Mouse (Mus musculus) intestine, postnatal 0 days (tissue): ENCODE results near the gene Olfr145. TPM values are rescaled to one million over a fixed set of nuclear protein-coding genes. Genes with fewer than 3 reads are reported as not detected.

ENCODE experiments used
- ATAC-seq: fragments of 200-750 bp; cut with Nextera tagmentation; 2 replicates; pipeline ENCODE4 v1.8.0; 2017; ENCODE audit warnings: mild to moderate bottlenecking, moderate TSS enrichment, moderate library complexity
- H3K27ac ChIP-seq: fragments of 300-500 bp; sonication (generic); 2 replicates; pipeline ENCODE4 v1.5.1; 2014; ENCODE audit warnings: mild to moderate bottlenecking, low read depth, low read length, moderate library complexity
- H3K27me3 ChIP-seq: fragments of 300-500 bp; sonication (generic); replicated peaks from 2 replicates; pipeline ENCODE4 v1.6.1; 2014; ENCODE audit warnings: low read length, mixed read lengths; ENCODE audit not compliant: control insufficient read depth, insufficient read depth
- H3K36me3 ChIP-seq: fragments of 300-500 bp; sonication (generic); 2 replicates; pipeline ENCODE4 v1.6.1; 2014; ENCODE audit warnings: mild to moderate bottlenecking, moderate library complexity; ENCODE audit not compliant: control insufficient read depth, insufficient read depth
- H3K4me1 ChIP-seq: fragments of 300-500 bp; sonication (generic); replicated peaks from 2 replicates; pipeline ENCODE4 v1.6.1; 2014; ENCODE audit warnings: antibody characterized with exemption, low read length, mixed read lengths; ENCODE audit not compliant: control insufficient read depth, insufficient read depth
- H3K4me2 ChIP-seq: fragments of 300-500 bp; sonication (generic); replicated peaks from 2 replicates; pipeline ENCODE4 v1.6.1; 2014; ENCODE audit warnings: low read depth, mild to moderate bottlenecking, moderate library complexity
- H3K4me3 ChIP-seq: fragments of 300-500 bp; sonication (generic); 2 replicates; pipeline ENCODE4 v1.5.1; 2014; ENCODE audit warnings: low read depth, low read length
- H3K9ac ChIP-seq: fragments of 300-500 bp; sonication (generic); 2 replicates; pipeline ENCODE4 v1.6.1; 2014; ENCODE audit warnings: mild to moderate bottlenecking, low read depth, low read length
- H3K9me3 ChIP-seq: fragments of 300-500 bp; sonication (generic); 2 replicates; pipeline ENCODE4 v1.6.1; 2016; ENCODE audit warnings: mixed run types; ENCODE audit not compliant: control insufficient read depth
- CTCF ChIP-seq: sonication (generic); IDR thresholded peaks from 2 replicates; pipeline ENCODE4 v1.5.1; 2016; ENCODE audit warnings: low read depth, mild to moderate bottlenecking, control low read depth, antibody characterized with exemption, moderate library complexity
- WGBS: fragments of 180-500 bp; shearing (Covaris S2); extraction: QIAGEN DNeasy Blood & Tissue Kit; methylation state at CpG from one replicate; pipeline ENCODE4 v1.1.7; 2014; 5-methylcytosine and 5-hydroxymethylcytosine counted together
- polyA plus RNA-seq: library from polyadenylated mRNA; unstranded; fragments of >200 nt; fragmentation: Nextera tagmentation; extraction: Ambion mirVana; gene quantifications from 2 replicates; pipeline ENCODE4 v1.2.1, GENCODE M21; 2015

The Olfr145 gene
- not detected in 2 replicates for polyA plus RNA-seq

DNA sequence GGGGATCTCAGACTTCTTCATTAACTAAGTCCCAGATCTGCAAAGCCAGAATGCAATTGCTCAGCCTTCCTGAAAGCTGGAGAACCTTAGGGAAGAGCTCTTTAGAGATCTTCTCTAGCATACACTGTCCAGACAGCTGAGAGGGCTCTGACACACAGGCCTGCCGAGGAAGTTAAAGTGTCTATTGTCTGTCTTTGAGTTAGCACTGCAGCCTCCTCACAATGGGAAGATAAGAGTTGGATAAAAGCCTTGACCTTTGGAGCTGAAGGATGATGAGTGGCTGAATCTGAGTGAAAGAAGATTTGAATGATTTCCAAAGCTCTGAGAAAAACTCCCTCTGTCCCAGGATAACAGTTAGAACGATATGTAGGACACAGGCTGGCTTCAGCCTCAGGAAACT lies at the start of gene Olfr145:
Gene Olfr145 (plus strand): TSS at position 64 of the 400 bp plus-strand sequence.
- Histone ChIP-seq H3K4me3 (no peak within 1 kb of the TSS), H3K9ac (no peak within 1 kb of the TSS), H3K4me2 (no peak within 1 kb of the TSS), H3K27me3 (no peaks in the 10 kb centered on the region), H3K36me3 (no peaks in the 10 kb centered on the region), H3K27ac (no peak within 1 kb of the TSS), H3K4me1 (no peaks in the 10 kb centered on the region), H3K9me3 (no peaks in the 10 kb centered on the region)
- TF ChIP-seq CTCF: no peak
- 34% methylated on average over 2 of the region's 2 CpGs for WGBS
- ATAC-seq: no peak

- Histone ChIP-seq H3K9ac (no peak overlapping the region), H3K4me3 (no peak overlapping the region), H3K27ac (no peak overlapping the region), H3K9me3 (no peaks in the 10 kb centered on the region), H3K4me2 (no peak overlapping the region), H3K27me3 (no peaks in the 10 kb centered on the region), H3K36me3 (no peaks in the 10 kb centered on the region), H3K4me1 (no peaks in the 10 kb centered on the region)
- WGBS: 84% methylated on average over 2 of the region's 2 CpGs
- no peak for TF ChIP-seq CTCF
- no peak for ATAC-seq
These were observed 47.3 kb upstream of the Olfr145 start for GRCm38 (mm10) chr9:37849267-37849666.

GRCm38 (mm10) chr9:37853969-37854368 lies 42.6 kb upstream of the Olfr145 start, which contains the start of gene Olfr877:
Olfr877 (plus strand) TSS chr9:37854269.
- no peaks in the 10 kb centered on the region for H3K27me3 ChIP-seq
- WGBS: 84% methylated on average over 4 of the region's 4 CpGs
- ATAC-seq: no peak

GRCm38 (mm10) chr9:37863325-37863724 lies 33.2 kb upstream of the Olfr145 start:
- no peak overlapping the region for H3K4me3 ChIP-seq
- 68% methylated on average over 1 of the region's 1 CpGs for WGBS
- ATAC-seq: no peak

More at GRCm38 (mm10) chr9:37853969-37854368, 42.6 kb upstream of the Olfr145 start, which contains the start of gene Olfr877:
- no peak for TF ChIP-seq CTCF
- Histone ChIP-seq H3K27ac (no peak within 1 kb of the TSS), H3K4me3 (no peak within 1 kb of the TSS), H3K9me3 (no peaks in the 10 kb centered on the region), H3K4me1 (no peaks in the 10 kb centered on the region), H3K4me2 (no peak within 1 kb of the TSS), H3K36me3 (no peaks in the 10 kb centered on the region), H3K9ac (no peak within 1 kb of the TSS)

DNA sequence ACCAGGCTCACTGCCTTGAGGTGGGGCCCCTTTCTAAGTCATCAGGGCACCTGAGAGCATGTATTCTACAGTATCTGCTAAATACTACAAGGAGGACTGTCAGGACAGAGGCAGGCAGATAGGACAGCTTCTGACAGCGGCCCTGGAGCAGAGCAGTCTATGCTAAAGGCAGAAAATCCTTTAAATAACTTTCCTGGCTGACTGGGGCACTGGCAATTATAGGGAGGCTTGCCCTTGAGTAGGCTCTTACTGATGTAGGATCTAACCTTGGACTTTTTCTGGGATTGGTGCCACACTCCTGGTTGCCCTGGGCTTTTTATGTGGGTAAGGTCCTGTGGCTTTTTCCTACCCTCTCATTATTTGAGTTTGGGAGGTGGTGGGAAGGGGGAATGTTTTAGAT lies 26.3 kb upstream of the Olfr145 start:
- no peaks in the 10 kb centered on the region for H3K4me1 ChIP-seq
- 48% methylated on average over 1 of the region's 1 CpGs for WGBS
- no peak for TF ChIP-seq CTCF
- H3K36me3 ChIP-seq: no peaks in the 10 kb centered on the region
- no peak overlapping the region for H3K27ac ChIP-seq
- no peak for ATAC-seq
- no peaks in the 10 kb centered on the region for H3K27me3 ChIP-seq
- H3K9ac ChIP-seq: no peak overlapping the region
- no peak overlapping the region for H3K4me3 ChIP-seq
- H3K4me2 ChIP-seq: no peak overlapping the region
- no peaks in the 10 kb centered on the region for H3K9me3 ChIP-seq

More at GRCm38 (mm10) chr9:37863325-37863724, 33.2 kb upstream of the Olfr145 start:
- H3K27ac ChIP-seq: no peak overlapping the region
- H3K27me3 ChIP-seq: no peaks in the 10 kb centered on the region
- H3K4me1 ChIP-seq: no peaks in the 10 kb centered on the region
- TF ChIP-seq CTCF: no peak
- H3K4me2 ChIP-seq: no peak overlapping the region
- H3K9ac ChIP-seq: no peak overlapping the region
- H3K36me3 ChIP-seq: no peaks in the 10 kb centered on the region
- no peaks in the 10 kb centered on the region for H3K9me3 ChIP-seq

GRCm38 (mm10) chr9:37871097-37871496 lies 25.4 kb upstream of the Olfr145 start:
- Histone ChIP-seq H3K9me3 (no peaks in the 10 kb centered on the region), H3K4me2 (no peak overlapping the region), H3K4me1 (no peaks in the 10 kb centered on the region), H3K9ac (no peak overlapping the region), H3K36me3 (no peaks in the 10 kb centered on the region), H3K27ac (no peak overlapping the region), H3K4me3 (no peak overlapping the region), H3K27me3 (no peaks in the 10 kb centered on the region)
- ATAC-seq: no peak
- TF ChIP-seq CTCF: no peak
- WGBS: 65% methylated on average over 1 of the region's 1 CpGs

DNA sequence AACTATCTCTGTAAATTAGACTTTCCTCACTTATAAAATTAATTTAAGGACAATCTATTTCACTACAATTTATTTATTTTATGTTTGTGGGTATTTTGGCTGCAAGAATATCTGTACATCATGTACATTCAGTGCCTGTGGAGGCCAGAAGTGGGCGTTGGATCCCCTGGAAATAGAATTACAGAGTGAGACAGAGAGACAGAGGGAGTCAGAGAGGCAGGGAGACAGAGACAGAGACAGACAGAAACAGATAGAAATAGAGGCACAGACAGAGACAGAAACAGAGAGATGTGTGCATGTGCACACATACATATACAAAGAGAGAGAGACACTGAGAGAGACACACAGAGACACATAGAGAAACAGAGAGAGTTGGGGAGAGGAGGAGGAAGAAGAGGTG lies 25.0 kb upstream of the Olfr145 start:
- Histone ChIP-seq H3K9ac (no peak overlapping the region), H3K4me2 (no peak overlapping the region), H3K27me3 (no peaks in the 10 kb centered on the region), H3K9me3 (no peaks in the 10 kb centered on the region), H3K36me3 (no peaks in the 10 kb centered on the region), H3K4me1 (no peaks in the 10 kb centered on the region), H3K27ac (no peak overlapping the region), H3K4me3 (no peak overlapping the region)
- 51% methylated on average over 1 of the region's 1 CpGs for WGBS
- TF ChIP-seq CTCF: no peak
- no peak for ATAC-seq
